Mouse (Mus musculus): ENCODE results near the gene Tspan15.

The Tspan15 gene

GRCm38 (mm10) chr10:62228126-62228525 is 2.9 kb downstream of the Tspan15 start:
- no peak for DNase-seq (ENCODE audit: low spot score)

- no peak for DNase-seq (ENCODE audit: low spot score)
Observed at GRCm38 (mm10) chr10:62225839-62226238, 5.2 kb downstream of the Tspan15 start.

GRCm38 (mm10) chr10:62224231-62224630 is 6.8 kb downstream of the Tspan15 start:
- no peak for DNase-seq (ENCODE audit: low spot score)

- no peak for DNase-seq (ENCODE audit: low spot score)
Observed at GRCm38 (mm10) chr10:62222777-62223176, 8.3 kb downstream of the Tspan15 start.

- DNase-seq (ENCODE audit: low spot score): no peak
Observed at GRCm38 (mm10) chr10:62221647-62222046, 9.4 kb downstream of the Tspan15 start.

- DNase-seq (ENCODE audit: low spot score): no peak
Observed at GRCm38 (mm10) chr10:62220732-62221514, 10.1 kb downstream of the Tspan15 start.

GRCm38 (mm10) chr10:62218789-62219172 is 12.3 kb downstream of the Tspan15 start:
- no peak for DNase-seq (ENCODE audit: low spot score)

GRCm38 (mm10) chr10:62218044-62218788 is 12.8 kb downstream of the Tspan15 start:
- no peak for DNase-seq (ENCODE audit: low spot score)

GRCm38 (mm10) chr10:62217196-62217595 is 13.9 kb downstream of the Tspan15 start:
- DNase-seq (ENCODE audit: low spot score): peak; percentile 92

GRCm38 (mm10) chr10:62216595-62216994 is 14.5 kb downstream of the Tspan15 start:
- DNase-seq (ENCODE audit: low spot score): peak; percentile 93

- DNase-seq (ENCODE audit: low spot score): no peak
Observed at GRCm38 (mm10) chr10:62215633-62216032, 15.4 kb downstream of the Tspan15 start.

- DNase-seq (ENCODE audit: low spot score): no peak
Observed at GRCm38 (mm10) chr10:62215169-62215616, 15.9 kb downstream of the Tspan15 start.

GRCm38 (mm10) chr10:62211310-62211709 is 19.7 kb downstream of the Tspan15 start:
- DNase-seq (ENCODE audit: low spot score): no peak

GRCm38 (mm10) chr10:62208241-62208896 is 22.7 kb downstream of the Tspan15 start:
- no peak for DNase-seq (ENCODE audit: low spot score)

GRCm38 (mm10) chr10:62202574-62202973 is 28.5 kb downstream of the Tspan15 start:
- DNase-seq (ENCODE audit: low spot score): no peak

GRCm38 (mm10) chr10:62198891-62199290 is 32.2 kb downstream of the Tspan15 start:
- DNase-seq (ENCODE audit: low spot score): no peak

- no peak for DNase-seq (ENCODE audit: low spot score)
Observed at GRCm38 (mm10) chr10:62197403-62197802, 33.6 kb downstream of the Tspan15 start.

GRCm38 (mm10) chr10:62195376-62195775 is 35.7 kb downstream of the Tspan15 start:
- DNase-seq (ENCODE audit: low spot score): no peak

GRCm38 (mm10) chr10:62194946-62195345 is 36.1 kb downstream of the Tspan15 start:
- DNase-seq (ENCODE audit: low spot score): no peak

- DNase-seq (ENCODE audit: low spot score): no peak
Observed at GRCm38 (mm10) chr10:62194461-62194860, 36.6 kb downstream of the Tspan15 start.

- no peak for DNase-seq (ENCODE audit: low spot score)
Observed at GRCm38 (mm10) chr10:62194043-62194442, 37.0 kb downstream of the Tspan15 start.

- DNase-seq (ENCODE audit: low spot score): no peak
Observed at GRCm38 (mm10) chr10:62192701-62193157, 38.3 kb downstream of the Tspan15 start.

GRCm38 (mm10) chr10:62190821-62191220 is 40.2 kb downstream of the Tspan15 start:
- DNase-seq (ENCODE audit: low spot score): no peak

All from retina, embryonic 14.5 days (tissue).